ENCODE assay signal across 9 mouse cellular contexts in the genomic region with DNA sequence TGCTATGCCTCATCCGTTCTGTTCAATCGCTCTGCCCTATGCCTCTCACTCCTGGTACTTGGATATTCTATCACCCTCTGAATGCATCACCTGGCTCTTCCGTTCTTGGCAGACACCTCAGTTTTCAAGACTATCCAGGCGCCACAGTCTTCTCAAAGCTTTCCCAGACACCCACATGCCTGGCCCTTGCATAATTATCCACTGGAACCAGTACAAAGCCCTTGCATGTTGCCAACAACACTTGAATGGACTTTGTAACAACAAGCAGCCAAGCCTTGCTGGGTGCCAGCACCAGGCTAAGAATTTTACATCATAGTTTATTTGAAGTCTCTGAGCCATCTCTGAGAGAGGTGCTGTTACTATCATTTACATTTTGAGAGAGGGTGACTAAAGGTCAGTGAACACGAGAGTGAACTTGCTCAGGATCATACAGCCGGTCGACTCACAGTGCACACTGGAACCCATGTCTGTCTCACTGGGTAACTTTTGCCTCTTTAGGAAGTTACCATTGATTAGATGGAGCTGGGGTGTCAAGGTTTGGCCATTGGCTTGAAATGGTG.
A peak's percentile ranks its signal among the peaks of the same experiment; 100 is the strongest.
DNase-seq lines count a peak whose midpoint lies in the region; ATAC-seq and TF ChIP-seq lines count a peak whose summit lies in the region.
"Had no signal": no experiment of that assay in that cellular context is flagged by ENCODE, and none has a peak within 500 bp of the region (broad histone marks: within the 10 kb centered on the region; RNA-seq: fewer than 3 reads in every experiment).

No protein-coding gene starts in this region.

- no peaks in the 10 kb centered on the region for H3K27me3 ChIP-seq in Patski
- H3K27me3 ChIP-seq: lung, embryonic 15.5 days had no signal

- CTCF ChIA-PET in Patski (lab: Charles Lee): interaction anchor here (1.6 to 2.2 kb wide), 2 partner anchors 7 to 9 kb away, joined by 5 to 9 read pairs; no protein-coding TSS in a partner anchor

- in situ Hi-C loops in Patski (cut with MboI; ENCODE audit: low pct_unique_long_range_greater_than_20kb): no loop called here

- ATAC-seq in Patski: peak; percentile 62
- ATAC-seq in erythroblast, adult 5-6 weeks (replicated peaks; ENCODE audit: low FRiP score, poor library complexity, severe bottlenecking): no peak

- intact Hi-C loops in gastrocnemius, postnatal 36 days (cut with DNase I): no loop called here

- TF ChIP-seq CTCF in Patski (IDR thresholded peaks at IDR 0.05): no peak

- POLR2A ChIA-PET in Patski (lab: Charles Lee): no interaction called here

- DNase-seq in gastrocnemius, postnatal 10 days: peak; percentile 8
- DNase-seq in gastrocnemius, postnatal 36 days: no peak
- DNase-seq in Patski (ENCODE audit: low read depth, low spot score) (peak; percentile 65), MN1 (ENCODE audit: low spot score) (no peak)
- DNase-seq in gastrocnemius, postnatal 25 days: peak; percentile 10
- peak; percentile 46 for DNase-seq in left cerebral cortex, adult 11 months (ENCODE audit: low spot score)
- DNase-seq in cerebellum, adult 8-10 months: no peak

Comparison
In these comparisons a context has a peak if more than half of its experiments do, and no peak if none do; other contexts are left out.
1. DNase-seq: peak in gastrocnemius, postnatal 10 days (single experiment), Patski (single experiment), gastrocnemius, postnatal 25 days (single experiment) and left cerebral cortex, adult 11 months (single experiment); none in gastrocnemius, postnatal 36 days (0 of 2), MN1 (single experiment) and cerebellum, adult 8-10 months (single experiment).